Mouse (Mus musculus) cerebellum, postnatal 36 days (tissue): ENCODE results near the gene 0610012G03Rik.
A peak's percentile ranks its signal among the peaks of the same experiment; 100 is the strongest.

Experiments used
- DNase-seq, 2 experiments: peaks; one replicate each; pipeline ENCODE4 v3.0.0; 2021 to 2022; ENCODE audit warnings: mixed read lengths in 2 of 2

Gene 0610012G03Rik

GRCm38 (mm10) chr16:31932255-31932654 lies 16.0 kb downstream of the 0610012G03Rik start:
- no peak for DNase-seq

DNA sequence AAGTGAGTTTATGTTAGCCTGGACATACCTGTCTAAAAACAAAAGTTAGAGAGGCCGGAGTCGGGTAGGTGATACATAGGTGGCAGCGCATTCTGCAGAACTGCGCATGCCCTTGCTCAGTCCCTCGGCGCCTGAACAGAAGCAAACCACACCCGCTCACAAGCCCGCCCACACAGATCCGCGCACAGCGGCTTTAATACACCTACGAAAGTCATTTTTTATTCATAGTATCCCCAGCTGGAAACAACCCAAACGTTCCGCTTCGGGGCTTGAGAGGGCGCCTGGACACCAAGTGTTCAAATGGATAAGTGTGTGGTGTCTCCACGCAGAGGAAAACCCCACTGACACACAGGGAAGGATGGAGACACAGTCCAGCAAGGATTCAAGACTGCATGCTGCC lies 17.0 kb downstream of the 0610012G03Rik start:
- DNase-seq = no peak

- DNase-seq = no peak
Observed at GRCm38 (mm10) chr16:31927412-31927811, 20.9 kb downstream of the 0610012G03Rik start.

DNA sequence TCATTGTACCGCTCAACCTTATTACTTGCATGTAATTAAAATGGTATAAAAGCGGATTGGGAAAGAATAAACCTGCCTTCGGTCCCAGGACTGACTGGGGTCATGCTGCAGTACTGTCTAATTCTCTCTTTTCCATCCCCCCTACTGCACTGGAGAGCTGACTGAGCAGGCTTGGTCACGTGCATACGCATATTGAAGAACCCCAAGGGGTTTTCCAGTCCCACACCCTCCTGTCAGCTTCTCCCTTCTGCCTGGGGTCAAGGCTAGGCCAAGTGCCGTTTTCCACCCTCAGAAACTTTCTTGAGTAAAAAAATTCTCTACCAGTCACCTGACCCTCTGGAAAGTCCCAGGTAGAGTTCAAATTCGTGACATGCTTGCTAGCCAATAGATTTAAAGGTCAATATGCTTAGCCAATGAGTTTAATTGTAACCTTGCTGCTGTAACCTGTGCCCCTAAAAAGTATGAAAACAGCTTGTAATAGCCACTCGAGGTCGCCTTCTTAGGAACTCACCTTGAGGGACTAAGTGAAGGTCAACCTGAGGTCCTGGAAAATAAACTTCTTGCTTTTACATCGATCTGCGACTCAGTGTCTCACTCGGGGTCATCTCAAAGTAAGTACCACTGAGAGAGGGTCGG lies 21.6 kb downstream of the 0610012G03Rik start:
- DNase-seq = no peak

- DNase-seq = no peak
Observed at GRCm38 (mm10) chr16:31926091-31926490, 22.2 kb downstream of the 0610012G03Rik start.

DNA sequence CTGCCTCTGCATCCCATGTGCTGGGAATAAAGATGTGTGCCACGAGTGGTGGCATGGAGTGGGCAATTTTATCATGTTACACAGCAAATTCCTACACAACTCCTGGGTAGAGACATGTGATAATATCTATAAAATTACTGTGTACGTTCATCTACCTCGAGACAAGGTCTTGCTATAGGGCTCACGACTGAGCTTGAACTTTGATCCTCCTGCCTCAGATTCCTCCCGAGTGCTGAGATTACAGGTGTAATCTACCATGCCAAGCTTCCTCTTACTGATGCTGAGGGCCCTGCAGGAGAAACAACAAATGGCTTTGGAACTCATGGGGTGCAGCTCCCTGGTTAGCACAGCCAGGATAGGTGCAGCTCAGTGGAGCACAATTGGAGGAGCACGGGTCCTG lies 23.9 kb downstream of the 0610012G03Rik start:
- DNase-seq = no peak

DNA sequence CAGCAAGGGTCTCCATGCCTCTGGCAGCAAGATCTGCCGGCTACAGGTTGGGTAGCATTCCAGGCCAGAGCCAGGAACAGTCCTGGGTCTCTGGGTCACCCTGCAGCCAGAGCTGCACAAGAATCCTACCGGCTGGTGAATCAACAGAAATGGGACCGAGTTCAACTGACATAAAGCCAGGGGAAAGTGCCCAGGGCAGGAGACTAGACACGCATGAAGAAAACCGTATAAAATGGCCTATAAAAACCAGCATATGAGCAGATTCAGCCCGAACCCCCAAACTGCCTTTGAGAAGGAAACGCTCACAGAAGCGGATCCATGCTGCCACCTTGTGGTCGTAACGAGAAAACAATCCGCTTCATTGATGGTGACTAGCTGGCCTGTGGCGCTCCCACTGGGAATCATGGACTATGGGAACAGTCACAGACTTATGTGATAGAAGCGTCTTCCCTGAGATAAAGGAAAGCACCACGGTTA lies 30.0 kb downstream of the 0610012G03Rik start:
- peak; percentile 85 to 93 for DNase-seq

DNA sequence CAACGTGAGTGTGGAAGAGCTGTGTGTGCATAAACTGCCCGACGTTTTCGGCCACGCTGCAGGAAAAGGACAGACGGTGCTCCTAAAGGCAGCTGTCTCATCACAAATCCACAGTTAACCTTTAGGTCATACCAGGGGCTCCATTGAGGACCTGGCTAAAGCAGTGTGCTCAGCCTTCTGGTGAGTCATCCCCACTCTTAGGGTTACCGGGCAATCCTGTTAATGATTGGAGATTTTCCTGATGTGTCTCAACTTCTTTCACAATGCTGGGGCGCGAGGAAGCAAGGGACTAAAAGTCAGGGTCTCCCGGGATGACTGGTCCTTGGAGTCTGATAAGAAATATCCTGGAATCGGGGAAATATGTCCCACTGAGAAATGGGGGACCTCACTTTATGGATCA lies 30.5 kb downstream of the 0610012G03Rik start:
- no peak for DNase-seq

GRCm38 (mm10) chr16:31910281-31910847 lies 37.9 kb downstream of the 0610012G03Rik start:
- no peak for DNase-seq

- no peak for DNase-seq
Observed at GRCm38 (mm10) chr16:31908959-31909358, 39.3 kb downstream of the 0610012G03Rik start.

GRCm38 (mm10) chr16:31906896-31907295 lies 41.4 kb downstream of the 0610012G03Rik start:
- DNase-seq = no peak

DNA sequence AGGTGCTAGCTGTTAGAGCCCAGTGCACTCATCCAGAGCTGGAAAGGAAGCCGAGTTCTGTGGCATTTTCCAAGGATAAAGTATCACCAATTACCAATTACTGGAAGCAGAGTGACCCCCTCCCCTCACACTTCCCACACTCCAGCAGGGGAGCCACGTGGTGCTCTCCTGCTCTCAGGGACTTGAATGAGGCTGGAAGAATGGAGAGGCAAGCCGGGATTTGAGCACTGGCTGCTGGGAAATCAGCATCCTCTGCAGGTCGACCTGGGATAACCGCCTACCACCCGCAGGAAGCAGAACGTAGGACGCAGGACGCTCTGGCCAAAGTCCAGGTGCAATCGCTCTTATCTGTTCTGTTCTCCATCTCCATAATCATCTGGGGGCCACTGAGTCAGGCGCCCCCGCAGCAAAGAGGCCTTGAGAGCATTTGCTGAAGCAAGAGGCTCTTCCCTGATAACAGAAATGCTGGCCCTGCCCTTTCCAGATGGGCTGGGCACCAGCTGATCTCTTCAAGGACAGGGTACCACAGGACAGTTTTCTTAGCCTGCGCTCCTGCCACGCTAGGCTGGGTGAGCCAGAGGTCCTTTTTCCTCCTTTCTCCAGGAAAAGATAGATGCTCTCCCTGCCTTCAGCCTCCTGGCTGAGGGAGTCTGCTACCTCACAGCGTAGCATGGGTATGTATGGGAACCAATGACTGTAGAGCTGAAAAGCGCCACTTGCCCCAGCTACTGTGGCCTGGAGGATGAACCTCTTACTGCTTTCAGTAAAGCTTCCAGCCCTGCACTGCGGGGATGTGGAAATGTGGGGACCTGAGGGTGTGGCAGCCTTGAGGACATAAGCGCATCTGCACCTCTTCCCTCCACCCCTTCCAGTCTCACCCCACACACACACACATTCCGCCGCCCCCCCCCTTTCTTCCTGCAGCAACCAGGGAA lies 42.1 kb downstream of the 0610012G03Rik start:
- DNase-seq = no peak

GRCm38 (mm10) chr16:31905331-31905730 lies 43.0 kb downstream of the 0610012G03Rik start:
- no peak for DNase-seq

DNA sequence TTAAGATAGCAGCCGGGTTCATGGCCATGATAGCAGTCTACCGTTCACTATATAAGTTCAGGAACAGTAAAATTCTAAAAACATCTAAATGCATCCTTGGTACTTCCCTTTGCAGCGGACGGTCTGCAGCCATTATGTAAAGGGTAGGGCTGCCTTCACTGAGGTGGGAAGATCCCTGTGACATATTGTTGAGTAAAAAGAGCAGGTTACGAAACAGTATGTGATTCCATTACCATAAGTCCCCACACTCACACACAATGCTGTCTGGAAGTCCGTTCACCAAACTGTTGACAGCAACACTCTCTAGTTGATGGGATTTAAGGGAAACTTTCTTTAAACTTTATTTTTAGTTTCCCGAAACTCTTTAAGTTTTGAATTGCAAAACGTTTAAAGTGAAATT lies 45.1 kb downstream of the 0610012G03Rik start:
- DNase-seq = no peak

DNA sequence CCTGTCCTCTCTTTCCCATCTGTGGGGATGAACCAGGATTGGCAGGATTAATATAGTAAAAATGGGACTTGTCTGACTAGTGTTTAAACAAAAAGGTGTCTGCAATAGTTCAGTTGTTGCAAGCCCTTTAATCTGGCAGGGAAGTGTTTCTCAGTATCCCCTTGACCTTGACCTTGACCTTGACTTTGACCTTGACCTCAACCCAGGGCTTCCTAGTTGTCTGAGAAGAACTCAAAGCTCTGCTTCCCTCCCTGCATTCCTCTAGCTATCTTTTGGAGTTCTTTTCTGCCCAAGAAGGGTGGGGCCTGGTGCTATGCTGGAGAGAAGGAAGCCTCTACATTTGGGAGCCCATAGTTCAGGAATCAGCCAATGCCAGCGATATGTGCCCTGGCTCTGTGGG lies 46.4 kb downstream of the 0610012G03Rik start:
- DNase-seq = no peak

DNA sequence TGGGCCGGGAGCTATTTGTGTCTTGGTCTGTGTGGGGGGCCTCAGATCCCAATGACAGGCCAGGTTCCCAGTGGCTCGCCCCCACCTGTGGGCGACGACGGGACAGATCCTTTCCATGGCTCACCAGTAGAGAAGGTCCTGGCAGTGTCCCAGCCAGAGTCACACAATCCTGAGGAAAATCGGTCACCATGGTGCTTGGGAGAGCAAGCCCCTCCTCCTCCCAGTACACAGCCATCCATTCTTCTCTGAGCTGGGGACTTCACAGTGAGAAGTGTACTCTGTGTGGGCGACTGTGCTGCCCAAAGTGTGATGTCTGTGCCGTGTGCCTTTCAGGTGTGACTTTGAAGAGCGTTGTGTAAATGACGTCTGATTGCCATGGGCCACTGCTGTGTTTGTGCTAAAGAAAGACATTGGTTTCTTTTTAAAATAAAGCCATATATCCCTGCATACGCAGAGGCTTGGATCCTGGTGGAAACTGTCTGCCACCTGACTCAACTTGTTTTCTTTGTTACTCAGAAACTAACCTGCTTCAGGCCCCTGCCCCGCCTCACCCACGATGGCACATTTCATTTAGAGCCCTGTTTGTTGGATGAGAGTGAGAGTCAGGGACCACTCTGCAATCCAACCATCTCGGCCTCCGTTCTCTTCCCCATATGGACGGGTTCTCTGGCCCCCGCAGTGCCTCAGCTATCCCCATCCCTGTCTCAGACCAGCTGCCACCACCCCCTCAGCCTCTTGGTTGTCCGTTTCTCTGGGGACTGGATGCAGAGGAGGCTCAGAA lies 49.6 kb downstream of the 0610012G03Rik start:
- DNase-seq = no peak
